Mouse (Mus musculus): ENCODE results near the gene Map3k5.

DNA sequence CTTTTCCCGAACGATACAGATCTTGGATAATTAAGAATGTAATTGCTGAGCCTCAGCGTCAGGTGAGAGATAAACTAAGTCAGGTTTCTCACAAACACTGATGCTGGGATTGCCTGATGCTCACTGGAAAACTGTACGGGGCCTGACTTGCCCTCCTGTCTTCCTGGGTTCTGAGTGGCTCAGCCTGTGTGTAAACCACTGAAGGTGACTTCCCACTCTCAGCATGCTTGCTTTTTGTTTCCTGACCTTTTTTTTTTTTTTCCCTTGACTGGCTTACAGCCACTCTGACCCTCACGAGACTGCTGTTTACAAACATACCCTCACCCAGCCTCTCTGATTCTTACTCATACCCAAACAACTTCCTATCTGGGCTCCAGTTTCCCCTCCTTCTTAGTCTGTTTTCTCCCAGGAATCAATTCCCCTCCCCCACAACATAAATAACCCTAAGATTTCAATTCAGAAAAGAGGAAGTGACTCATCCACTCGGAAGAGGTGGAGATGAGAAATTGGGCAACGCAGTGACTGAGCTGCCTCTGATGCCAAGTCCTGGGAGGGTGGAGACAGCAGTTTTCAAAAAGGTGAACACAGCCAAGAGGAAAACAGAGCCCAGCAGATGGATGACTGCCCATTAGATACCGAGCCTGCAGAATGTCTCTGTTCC lies 170.1 kb downstream of the Map3k5 start:
- no peak for TF ChIP-seq POLR2A (IDR thresholded peaks at IDR 0.05; ENCODE audit: control insufficient read depth, low read depth, low read length)
- TF ChIP-seq CTCF (IDR thresholded peaks at IDR 0.05; ENCODE audit: control insufficient read depth, insufficient read depth, insufficient replicate concordance, low read depth, low read length), result no peak

Measured in testis, adult 2 months (tissue).